Mouse (Mus musculus) layer of hippocampus, adult 2 months (tissue): ENCODE data around the gene Cmklr1. TPM values are rescaled to one million over a fixed set of nuclear protein-coding genes. Genes with fewer than 3 reads are reported as not detected.

Experiments used
- DNase-seq, 2 experiments: peaks; one replicate each; pipeline ENCODE4 v3.0.0; 2022; ENCODE audit warnings: low spot score in 2 of 2
- H3K27ac ChIP-seq: fragments of 200-600 bp; 2 replicates; pipeline ENCODE4 v1.8.1; 2022
- H3K4me3 ChIP-seq: fragments of 200-600 bp; 2 replicates; pipeline ENCODE4 v1.8.1; 2022; ENCODE audit warnings: mild to moderate bottlenecking
- CTCF ChIP-seq: fragments of 200-600 bp; conservative IDR thresholded peaks from 2 replicates; pipeline ENCODE4 v1.8.1; 2022; ENCODE audit warnings: antibody characterized with exemption, mild to moderate bottlenecking, moderate library complexity
- total RNA-seq, 2 experiments: library from RNA; stranded (reverse); gene quantifications; 2 replicates each; pipeline ENCODE4 v1.2.3; 2021

Gene Cmklr1
- total RNA-seq, 2 experiments from 2014 or later = 3.3 to 4.5 TPM

- no peak for DNase-seq
- Histone ChIP-seq H3K27ac (no peak overlapping the region), H3K4me3 (no peak overlapping the region)
- TF ChIP-seq CTCF = no peak
Measured at GRCm38 (mm10) chr5:113678743-113679452, 28.7 kb upstream of the Cmklr1 start.

- no peak overlapping the region for H3K27ac ChIP-seq
- H3K4me3 ChIP-seq = no peak overlapping the region
- DNase-seq = no peak
- TF ChIP-seq CTCF = no peak
Measured at GRCm38 (mm10) chr5:113677541-113677940, 27.3 kb upstream of the Cmklr1 start.

DNA sequence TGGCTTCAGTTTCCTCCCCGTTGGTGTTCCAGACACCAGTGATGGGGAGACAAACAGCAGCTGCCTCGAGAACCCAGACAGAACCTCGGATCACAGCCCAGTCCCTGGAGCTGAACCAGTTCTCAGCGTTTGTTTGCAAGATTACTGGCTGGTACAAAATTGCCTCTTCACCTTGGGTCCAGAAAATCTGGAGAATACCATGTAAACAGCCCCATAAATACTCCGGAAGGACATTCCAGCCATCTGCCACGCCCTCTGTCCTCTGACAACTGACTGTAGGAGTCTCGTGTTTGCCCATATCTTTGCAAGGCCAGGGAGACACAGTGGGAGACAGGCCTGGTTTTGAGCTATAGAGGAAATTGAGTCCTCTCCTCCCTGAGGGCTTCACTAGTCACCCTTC lies 24.6 kb upstream of the Cmklr1 start:
- DNase-seq = no peak
- TF ChIP-seq CTCF = no peak
- Histone ChIP-seq H3K4me3 (no peak overlapping the region), H3K27ac (no peak overlapping the region)

DNA sequence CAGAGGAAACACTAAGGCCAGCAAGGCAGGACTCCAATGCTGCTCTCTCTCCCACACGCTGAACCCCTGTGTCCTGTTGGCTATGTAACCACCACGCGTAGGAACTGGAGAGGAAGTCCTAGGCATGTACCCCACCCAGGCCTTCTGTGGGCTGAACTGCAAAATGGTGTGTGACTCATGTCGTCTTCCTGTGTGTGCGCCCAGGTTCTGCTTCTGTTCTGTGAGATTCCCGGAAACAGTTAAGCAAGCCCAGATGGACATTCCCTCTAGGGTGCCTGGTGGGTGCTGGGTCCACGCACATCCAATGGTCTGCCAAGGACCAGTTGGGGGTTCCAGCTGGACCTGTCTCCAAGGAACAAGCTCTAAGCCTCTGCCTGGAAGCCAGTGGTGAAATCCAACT lies 22.2 kb upstream of the Cmklr1 start:
- Histone ChIP-seq H3K27ac (no peak overlapping the region), H3K4me3 (no peak overlapping the region)
- DNase-seq = no peak
- TF ChIP-seq CTCF = no peak

DNA sequence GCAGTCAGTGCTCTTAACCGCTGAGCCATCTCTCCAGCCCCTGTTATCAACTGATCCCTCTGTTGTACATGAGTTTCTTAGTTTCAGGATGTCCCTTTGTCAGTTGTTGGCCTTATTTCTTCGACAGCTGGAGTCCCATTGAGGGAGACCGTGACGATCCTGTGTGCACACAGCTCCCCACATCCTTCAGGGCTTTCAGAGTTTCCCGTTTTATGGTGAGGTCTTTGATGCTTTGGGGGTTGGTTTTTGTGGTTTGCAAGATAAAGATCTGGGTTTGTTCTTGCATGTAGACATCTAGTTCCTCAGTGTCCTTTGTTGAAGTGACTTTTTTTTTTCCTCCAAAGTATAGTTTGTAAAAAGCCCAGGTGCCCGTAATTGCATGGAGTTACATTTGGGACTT lies 20.4 kb upstream of the Cmklr1 start:
- no peak for DNase-seq
- no peak overlapping the region for H3K27ac ChIP-seq
- TF ChIP-seq CTCF = no peak
- no peak overlapping the region for H3K4me3 ChIP-seq

- no peak for DNase-seq
- Histone ChIP-seq H3K4me3 (no peak overlapping the region), H3K27ac (no peak overlapping the region)
- no peak for TF ChIP-seq CTCF
Measured at GRCm38 (mm10) chr5:113670110-113670509, 19.9 kb upstream of the Cmklr1 start.

DNA sequence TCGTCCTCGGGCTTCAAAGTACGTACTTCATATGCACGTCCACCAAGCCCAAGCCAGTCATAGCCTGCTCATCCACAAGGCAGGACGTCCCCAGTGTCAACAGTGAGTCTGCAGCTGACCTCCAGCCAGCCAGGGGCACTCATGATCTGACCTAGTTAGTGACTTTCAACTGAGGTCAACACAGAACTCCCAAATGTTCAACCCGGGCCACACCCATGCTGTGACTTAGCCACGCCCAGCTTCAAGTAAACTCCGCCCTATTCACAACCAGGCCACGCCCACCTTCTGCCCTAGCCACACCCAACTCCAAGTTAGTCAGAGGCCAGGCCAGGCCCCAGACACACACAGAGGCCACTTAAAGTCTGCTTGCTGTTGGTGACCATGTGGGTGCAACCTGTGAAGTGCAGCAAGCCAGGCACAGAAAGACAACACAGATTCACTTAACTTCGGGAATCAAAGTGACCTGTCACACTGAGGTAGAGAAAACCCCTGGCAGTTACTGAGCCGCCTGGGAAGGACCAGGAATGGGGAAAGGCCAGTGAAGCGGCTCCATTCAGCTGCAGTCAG lies 14.5 kb upstream of the Cmklr1 start:
- Histone ChIP-seq H3K4me3 (no peak overlapping the region), H3K27ac (no peak overlapping the region)
- DNase-seq = no peak
- no peak for TF ChIP-seq CTCF

- Histone ChIP-seq H3K27ac (no peak overlapping the region), H3K4me3 (no peak overlapping the region)
- no peak for TF ChIP-seq CTCF
- no peak for DNase-seq
Measured at GRCm38 (mm10) chr5:113664127-113664526, 13.9 kb upstream of the Cmklr1 start.

DNA sequence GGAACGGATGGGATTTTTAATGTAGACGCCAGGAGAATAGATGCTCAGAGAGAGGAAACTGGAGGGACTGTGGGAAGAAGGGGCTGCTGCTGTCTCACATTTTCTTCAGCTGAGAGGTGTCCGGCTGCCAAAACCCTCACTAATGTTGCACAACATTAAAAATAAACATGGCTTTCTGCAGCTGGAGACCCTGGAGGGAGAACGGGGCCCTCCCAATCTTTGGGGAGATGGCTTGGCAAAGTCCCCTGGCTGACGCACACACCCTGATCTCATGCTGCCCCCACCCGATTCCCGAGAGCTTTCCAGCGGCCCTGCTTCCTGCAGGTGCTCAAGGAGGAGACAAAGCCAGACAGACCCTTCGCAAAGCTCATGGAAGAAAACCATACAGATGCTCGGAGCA lies 10.6 kb upstream of the Cmklr1 start:
- DNase-seq = no peak
- H3K4me3 ChIP-seq = no peak overlapping the region
- no peak for TF ChIP-seq CTCF
- H3K27ac ChIP-seq = no peak overlapping the region

DNA sequence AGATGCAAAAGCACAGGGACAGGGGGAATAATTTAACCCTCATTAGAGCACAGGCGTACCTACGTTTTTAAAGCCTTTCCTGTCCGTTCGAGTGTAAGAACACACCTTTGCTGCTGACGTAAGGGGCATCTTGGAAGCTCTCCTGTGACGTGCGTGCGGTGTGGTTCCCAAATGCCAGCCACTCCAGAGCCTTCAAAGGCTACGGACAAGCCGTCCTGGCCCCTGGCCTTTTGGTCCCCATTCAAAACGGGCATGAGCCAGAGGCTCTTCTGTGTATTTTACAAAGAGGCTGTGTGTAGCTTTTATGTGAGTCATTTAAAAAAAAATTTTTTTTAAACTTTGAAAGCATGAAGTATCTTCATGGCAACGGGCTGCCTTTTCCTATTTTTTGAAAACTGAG lies 4.6 kb upstream of the Cmklr1 start:
- no peak for TF ChIP-seq CTCF
- DNase-seq = no peak
- no peak overlapping the region for H3K4me3 ChIP-seq
- H3K27ac ChIP-seq = no peak overlapping the region

GRCm38 (mm10) chr5:113654206-113654605 lies 4.0 kb upstream of the Cmklr1 start:
- no peak for DNase-seq
- H3K4me3 ChIP-seq = no peak overlapping the region
- no peak overlapping the region for H3K27ac ChIP-seq
- no peak for TF ChIP-seq CTCF

DNA sequence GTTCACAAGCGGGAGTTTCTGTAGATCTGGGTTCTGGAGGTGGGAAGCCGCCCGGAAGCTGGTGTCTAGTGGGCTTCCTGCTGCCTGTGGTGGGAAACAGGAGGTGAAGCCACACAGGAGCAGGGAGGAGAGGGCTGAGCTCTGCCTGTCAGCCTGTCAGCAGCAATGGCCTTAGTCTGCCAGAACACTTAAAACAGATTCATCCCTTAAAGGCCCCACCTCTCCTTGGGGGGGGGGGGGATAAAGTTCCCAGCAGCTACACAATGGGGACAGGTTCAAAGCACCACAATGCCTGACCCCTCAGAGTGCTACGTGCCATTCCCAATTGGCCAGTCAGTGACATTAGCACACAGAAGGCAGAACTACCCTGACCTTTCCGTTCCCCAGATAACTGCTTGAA lies 2.0 kb upstream of the Cmklr1 start:
- Histone ChIP-seq H3K27ac (no peak overlapping the region), H3K4me3 (no peak overlapping the region)
- no peak for TF ChIP-seq CTCF
- DNase-seq = no peak

DNA sequence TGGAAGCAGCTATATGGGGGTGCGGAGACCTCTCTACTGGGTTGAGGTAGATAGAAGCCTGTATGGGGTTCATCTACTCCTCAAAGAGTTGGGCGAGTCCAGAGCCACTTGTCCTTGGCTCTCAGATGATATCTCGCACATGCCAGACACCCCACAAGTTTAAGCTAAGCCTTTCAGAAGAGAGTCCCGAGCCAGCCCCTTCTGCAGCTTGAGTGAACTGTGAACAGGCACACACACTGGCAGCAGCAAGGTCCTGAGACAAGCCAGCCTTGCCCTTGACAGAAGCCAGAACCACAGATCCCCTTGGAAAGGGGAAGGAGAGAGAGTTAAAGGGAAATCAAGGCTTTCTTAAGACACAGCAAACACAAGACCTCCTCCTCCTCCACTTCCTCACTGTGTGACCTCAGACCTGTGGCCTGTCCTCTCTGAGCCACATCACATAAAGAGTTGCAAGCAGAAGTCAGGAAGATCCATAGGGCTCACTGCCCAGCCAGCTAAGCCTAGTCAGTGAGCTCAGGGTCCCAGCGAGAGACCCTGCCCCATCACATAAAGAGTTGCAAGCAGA lies 1.5 kb downstream of the Cmklr1 start:
- no peak overlapping the region for H3K27ac ChIP-seq

GRCm38 (mm10) chr5:113647141-113647540 lies 3.1 kb downstream of the Cmklr1 start:
- H3K4me3 ChIP-seq = no peak overlapping the region
- no peak for DNase-seq
- H3K27ac ChIP-seq = no peak overlapping the region
- TF ChIP-seq CTCF = no peak

More for the DNA sequence above, 1.5 kb downstream of the Cmklr1 start:
- TF ChIP-seq CTCF = no peak
- H3K4me3 ChIP-seq = no peak overlapping the region
- no peak for DNase-seq
